Mouse (Mus musculus) MEL (cell line): ENCODE results near the gene Pomgnt1.

Experiments used
- BHLHE40 ChIP-seq: IDR thresholded peaks from 2 replicates; pipeline ENCODE4 v1.6.1; 2012; ENCODE audit warnings: low read depth, mild to moderate bottlenecking, inconsistent platforms, low read length, improper control_type of control experiment, borderline replicate concordance
- CHD2 ChIP-seq: IDR thresholded peaks from 2 replicates; pipeline ENCODE4 v1.6.1; 2011; ENCODE audit warnings: low read length, improper control_type of control experiment
- CTCF ChIP-seq, 3 experiments: IDR thresholded peaks in 2 of 3; conservative IDR thresholded peaks in 1 of 3; 2 replicates each; pipeline ENCODE4 v1.5.1; 2011 to 2012; ENCODE audit warnings: low read length in 3 of 3, low read depth in 2 of 3, mild to moderate bottlenecking in 2 of 3, improper control_type of control experiment in 1 of 3, inconsistent platforms in 1 of 3, mixed read lengths in 1 of 3, moderate library complexity in 1 of 3; ENCODE audit not compliant: control insufficient read depth in 1 of 3, insufficient read depth in 1 of 3, poor library complexity in 1 of 3, severe bottlenecking in 1 of 3
- EP300 ChIP-seq, 2 experiments: IDR thresholded peaks; 2 replicates each; pipeline ENCODE4 v1.6.1; 2011; ENCODE audit warnings: improper control_type of control experiment in 2 of 2, low read length in 2 of 2, low read depth in 1 of 2, mild to moderate bottlenecking in 1 of 2
- GABPA ChIP-seq: IDR thresholded peaks from 2 replicates; pipeline ENCODE4 v1.6.1; 2012; ENCODE audit warnings: low read depth, mild to moderate bottlenecking, inconsistent platforms, low read length, improper control_type of control experiment, moderate library complexity
- GATA1 ChIP-seq: IDR thresholded peaks from 2 replicates; pipeline ENCODE4 v1.6.1; 2011; ENCODE audit warnings: low read depth, low read length, improper control_type of control experiment
- HCFC1 ChIP-seq: IDR thresholded peaks from 2 replicates; pipeline ENCODE4 v1.6.1; 2012; ENCODE audit warnings: low read depth, mild to moderate bottlenecking, inconsistent platforms, low read length, improper control_type of control experiment, moderate library complexity
- JUND ChIP-seq: IDR thresholded peaks from 2 replicates; pipeline ENCODE4 v1.6.1; 2011; ENCODE audit warnings: low read depth, mild to moderate bottlenecking, improper control_type of control experiment, low read length
- POLR2A ChIP-seq, 2 experiments: IDR thresholded peaks; 2 replicates each; pipeline ENCODE4 v1.6.1; 2011 to 2012; ENCODE audit warnings: low read length in 2 of 2, mild to moderate bottlenecking in 2 of 2, control low read depth in 1 of 2, improper control_type of control experiment in 1 of 2, low read depth in 1 of 2, moderate library complexity in 1 of 2; ENCODE audit not compliant: control insufficient read depth in 1 of 2, insufficient read depth in 1 of 2, poor library complexity in 1 of 2
- POLR2AphosphoS2 ChIP-seq: IDR thresholded peaks from 2 replicates; pipeline ENCODE4 v1.6.1; 2011; ENCODE audit warnings: low read length, improper control_type of control experiment
- RAD21 ChIP-seq: IDR thresholded peaks from 2 replicates; pipeline ENCODE4 v1.6.1; 2011; ENCODE audit warnings: mild to moderate bottlenecking, low read depth, low read length, improper control_type of control experiment
- SIN3A ChIP-seq: IDR thresholded peaks from 2 replicates; pipeline ENCODE4 v1.6.1; 2012; ENCODE audit warnings: low read length, improper control_type of control experiment, inconsistent platforms
- SMC3 ChIP-seq: IDR thresholded peaks from 2 replicates; pipeline ENCODE4 v1.6.1; 2011; ENCODE audit warnings: low read depth, low read length, improper control_type of control experiment
- TCF12 ChIP-seq: IDR thresholded peaks from 2 replicates; pipeline ENCODE4 v1.6.1; 2014; ENCODE audit warnings: low read depth, mild to moderate bottlenecking, inconsistent platforms, low read length, improper control_type of control experiment, moderate library complexity

- TF ChIP-seq GATA1 (no peak), EP300 (IDR thresholded peaks at IDR 0.05; ENCODE audit: low read depth in 1 of 2, low read length in 2 of 2) (no peak), POLR2A (IDR thresholded peaks at IDR 0.05; ENCODE audit: control insufficient read depth in 1 of 2, insufficient read depth in 1 of 2, low read depth in 1 of 2, low read length in 2 of 2, poor library complexity in 1 of 2) (no peak), CTCF (IDR thresholded peaks at IDR 0.05 in 2 of 3, conservative IDR thresholded peaks at IDR 0.05 in 1 of 3; ENCODE audit: control insufficient read depth in 1 of 3, insufficient read depth in 1 of 3, low read depth in 2 of 3, low read length in 3 of 3, poor library complexity in 1 of 3, severe bottlenecking in 1 of 3) (no peak), GABPA (no peak), RAD21 (no peak), POLR2AphosphoS2 (no peak), CHD2 (no peak), TCF12 (no peak), SMC3 (no peak), HCFC1 (no peak), SIN3A (no peak), BHLHE40 (no peak), JUND (no peak)
These were observed 27.6 kb downstream of the Pomgnt1 start, which contains the start of gene Lurap1 for GRCm38 (mm10) chr4:116151238-116151637.
